Mouse (Mus musculus): Measurements from ENCODE around the gene Klhl2. TPM values are rescaled to one million over a fixed set of nuclear protein-coding genes. Genes with fewer than 3 reads are reported as not detected.

Gene Klhl2
- polyA plus RNA-seq, 1 experiment from 2014 or later, result 13.9 TPM

- no peak for DNase-seq (ENCODE audit: low spot score)
- Histone ChIP-seq H3K4me3 (ENCODE audit: low read depth, low read length) (no peak overlapping the region), H3K9me3 (replicated peaks; ENCODE audit: control insufficient read depth, low read length) (no peaks in the 10 kb centered on the region), H3K4me2 (ENCODE audit: low read depth, low read length) (no peak overlapping the region), H3K9ac (replicated peaks; ENCODE audit: low read length) (no peak overlapping the region), H3K27ac (replicated peaks; ENCODE audit: low read depth, low read length) (no peak overlapping the region), H3K36me3 (replicated peaks; ENCODE audit: control insufficient read depth, insufficient read depth, low read depth, low read length) (no peaks in the 10 kb centered on the region), H3K27me3 (ENCODE audit: control insufficient read depth, insufficient read depth, low read length) (no peaks in the 10 kb centered on the region), H3K4me1 (ENCODE audit: control insufficient read depth, insufficient read depth, low read length) (no peaks in the 10 kb centered on the region)
- WGBS, result 57% methylated on average over 6 of the region's 6 CpGs
- ATAC-seq (replicated peaks; ENCODE audit: insufficient number of reproducible peaks, low FRiP score, low TSS enrichment, low read depth), result no peak
Measured at GRCm38 (mm10) chr8:64839628-64840027, 10.2 kb downstream of the Klhl2 start.

- Histone ChIP-seq H3K36me3 (replicated peaks; ENCODE audit: control insufficient read depth, insufficient read depth, low read depth, low read length) (no peaks in the 10 kb centered on the region), H3K27me3 (ENCODE audit: control insufficient read depth, insufficient read depth, low read length) (no peaks in the 10 kb centered on the region), H3K4me2 (ENCODE audit: low read depth, low read length) (no peak overlapping the region), H3K9me3 (replicated peaks; ENCODE audit: control insufficient read depth, low read length) (no peaks in the 10 kb centered on the region), H3K9ac (replicated peaks; ENCODE audit: low read length) (no peak overlapping the region), H3K27ac (replicated peaks; ENCODE audit: low read depth, low read length) (no peak overlapping the region), H3K4me1 (ENCODE audit: control insufficient read depth, insufficient read depth, low read length) (no peaks in the 10 kb centered on the region), H3K4me3 (ENCODE audit: low read depth, low read length) (no peak overlapping the region)
- ATAC-seq (replicated peaks; ENCODE audit: insufficient number of reproducible peaks, low FRiP score, low TSS enrichment, low read depth) (no peak), DNase-seq (ENCODE audit: low spot score) (no peak)
- WGBS, result 79% methylated on average over 6 of the region's 6 CpGs
Measured at GRCm38 (mm10) chr8:64835475-64836122, 14.2 kb downstream of the Klhl2 start.

GRCm38 (mm10) chr8:64834071-64834877 lies 15.5 kb downstream of the Klhl2 start:
- H3K36me3 ChIP-seq (replicated peaks; ENCODE audit: control insufficient read depth, insufficient read depth, low read depth, low read length), result no peaks in the 10 kb centered on the region
- no peak for DNase-seq (ENCODE audit: low spot score)
- no peak overlapping the region for H3K9ac ChIP-seq (replicated peaks; ENCODE audit: low read length)
- no peaks in the 10 kb centered on the region for H3K27me3 ChIP-seq (ENCODE audit: control insufficient read depth, insufficient read depth, low read length)
- no peak overlapping the region for H3K4me3 ChIP-seq (ENCODE audit: low read depth, low read length)
- H3K27ac ChIP-seq (replicated peaks; ENCODE audit: low read depth, low read length), result no peak overlapping the region
- no peaks in the 10 kb centered on the region for H3K9me3 ChIP-seq (replicated peaks; ENCODE audit: control insufficient read depth, low read length)
- H3K4me2 ChIP-seq (ENCODE audit: low read depth, low read length), result no peak overlapping the region
- no peaks in the 10 kb centered on the region for H3K4me1 ChIP-seq (ENCODE audit: control insufficient read depth, insufficient read depth, low read length)
- no peak for ATAC-seq (replicated peaks; ENCODE audit: insufficient number of reproducible peaks, low FRiP score, low TSS enrichment, low read depth)
- 54% methylated on average over 27 of the region's 27 CpGs for WGBS

- no peaks in the 10 kb centered on the region for H3K4me1 ChIP-seq (ENCODE audit: control insufficient read depth, insufficient read depth, low read length)
- H3K27me3 ChIP-seq (ENCODE audit: control insufficient read depth, insufficient read depth, low read length), result no peaks in the 10 kb centered on the region
- no peak for DNase-seq (ENCODE audit: low spot score)
- H3K27ac ChIP-seq (replicated peaks; ENCODE audit: low read depth, low read length), result no peak overlapping the region
- no peak overlapping the region for H3K9ac ChIP-seq (replicated peaks; ENCODE audit: low read length)
- ATAC-seq (replicated peaks; ENCODE audit: insufficient number of reproducible peaks, low FRiP score, low TSS enrichment, low read depth), result no peak
- H3K9me3 ChIP-seq (replicated peaks; ENCODE audit: control insufficient read depth, low read length), result no peaks in the 10 kb centered on the region
- WGBS, result 78% methylated on average over 13 of the region's 13 CpGs
- no peak overlapping the region for H3K4me3 ChIP-seq (ENCODE audit: low read depth, low read length)
- no peak overlapping the region for H3K4me2 ChIP-seq (ENCODE audit: low read depth, low read length)
- H3K36me3 ChIP-seq (replicated peaks; ENCODE audit: control insufficient read depth, insufficient read depth, low read depth, low read length), result no peaks in the 10 kb centered on the region
Measured at GRCm38 (mm10) chr8:64832581-64833135, 17.2 kb downstream of the Klhl2 start.

GRCm38 (mm10) chr8:64831656-64832055 lies 18.2 kb downstream of the Klhl2 start:
- Histone ChIP-seq H3K27ac (replicated peaks; ENCODE audit: low read depth, low read length) (no peak overlapping the region), H3K9me3 (replicated peaks; ENCODE audit: control insufficient read depth, low read length) (no peaks in the 10 kb centered on the region), H3K4me3 (ENCODE audit: low read depth, low read length) (no peak overlapping the region), H3K4me1 (ENCODE audit: control insufficient read depth, insufficient read depth, low read length) (no peaks in the 10 kb centered on the region), H3K36me3 (replicated peaks; ENCODE audit: control insufficient read depth, insufficient read depth, low read depth, low read length) (no peaks in the 10 kb centered on the region), H3K27me3 (ENCODE audit: control insufficient read depth, insufficient read depth, low read length) (no peaks in the 10 kb centered on the region), H3K4me2 (ENCODE audit: low read depth, low read length) (no peak overlapping the region), H3K9ac (replicated peaks; ENCODE audit: low read length) (no peak overlapping the region)
- ATAC-seq (replicated peaks; ENCODE audit: insufficient number of reproducible peaks, low FRiP score, low TSS enrichment, low read depth) (no peak), DNase-seq (ENCODE audit: low spot score) (no peak)
- WGBS, result 70% methylated on average over 3 of the region's 3 CpGs

GRCm38 (mm10) chr8:64829921-64830320 lies 19.9 kb downstream of the Klhl2 start:
- no peaks in the 10 kb centered on the region for H3K9me3 ChIP-seq (replicated peaks; ENCODE audit: control insufficient read depth, low read length)
- no peak for ATAC-seq (replicated peaks; ENCODE audit: insufficient number of reproducible peaks, low FRiP score, low TSS enrichment, low read depth)
- WGBS, result 93% methylated on average over 3 of the region's 3 CpGs
- no peaks in the 10 kb centered on the region for H3K36me3 ChIP-seq (replicated peaks; ENCODE audit: control insufficient read depth, insufficient read depth, low read depth, low read length)
- no peak overlapping the region for H3K9ac ChIP-seq (replicated peaks; ENCODE audit: low read length)
- H3K4me1 ChIP-seq (ENCODE audit: control insufficient read depth, insufficient read depth, low read length), result no peaks in the 10 kb centered on the region
- H3K27me3 ChIP-seq (ENCODE audit: control insufficient read depth, insufficient read depth, low read length), result no peaks in the 10 kb centered on the region
- DNase-seq (ENCODE audit: low spot score), result no peak
- H3K27ac ChIP-seq (replicated peaks; ENCODE audit: low read depth, low read length), result no peak overlapping the region
- H3K4me3 ChIP-seq (ENCODE audit: low read depth, low read length), result no peak overlapping the region
- H3K4me2 ChIP-seq (ENCODE audit: low read depth, low read length), result no peak overlapping the region

GRCm38 (mm10) chr8:64829391-64829790 lies 20.4 kb downstream of the Klhl2 start:
- no peaks in the 10 kb centered on the region for H3K4me1 ChIP-seq (ENCODE audit: control insufficient read depth, insufficient read depth, low read length)
- no peak for ATAC-seq (replicated peaks; ENCODE audit: insufficient number of reproducible peaks, low FRiP score, low TSS enrichment, low read depth)
- H3K9ac ChIP-seq (replicated peaks; ENCODE audit: low read length), result no peak overlapping the region
- H3K27me3 ChIP-seq (ENCODE audit: control insufficient read depth, insufficient read depth, low read length), result no peaks in the 10 kb centered on the region
- no peaks in the 10 kb centered on the region for H3K36me3 ChIP-seq (replicated peaks; ENCODE audit: control insufficient read depth, insufficient read depth, low read depth, low read length)
- no peak overlapping the region for H3K4me2 ChIP-seq (ENCODE audit: low read depth, low read length)
- DNase-seq (ENCODE audit: low spot score), result no peak
- H3K9me3 ChIP-seq (replicated peaks; ENCODE audit: control insufficient read depth, low read length), result no peaks in the 10 kb centered on the region
- WGBS, result 91% methylated on average over 9 of the region's 9 CpGs
- H3K4me3 ChIP-seq (ENCODE audit: low read depth, low read length), result no peak overlapping the region
- H3K27ac ChIP-seq (replicated peaks; ENCODE audit: low read depth, low read length), result no peak overlapping the region

GRCm38 (mm10) chr8:64828466-64828865 lies 21.4 kb downstream of the Klhl2 start:
- H3K4me1 ChIP-seq (ENCODE audit: control insufficient read depth, insufficient read depth, low read length), result no peaks in the 10 kb centered on the region
- ATAC-seq (replicated peaks; ENCODE audit: insufficient number of reproducible peaks, low FRiP score, low TSS enrichment, low read depth), result no peak
- H3K9ac ChIP-seq (replicated peaks; ENCODE audit: low read length), result no peak overlapping the region
- DNase-seq (ENCODE audit: low spot score), result no peak
- H3K9me3 ChIP-seq (replicated peaks; ENCODE audit: control insufficient read depth, low read length), result no peaks in the 10 kb centered on the region
- 91% methylated on average over 15 of the region's 15 CpGs for WGBS
- H3K27ac ChIP-seq (replicated peaks; ENCODE audit: low read depth, low read length), result no peak overlapping the region
- no peaks in the 10 kb centered on the region for H3K27me3 ChIP-seq (ENCODE audit: control insufficient read depth, insufficient read depth, low read length)
- H3K4me3 ChIP-seq (ENCODE audit: low read depth, low read length), result no peak overlapping the region
- no peaks in the 10 kb centered on the region for H3K36me3 ChIP-seq (replicated peaks; ENCODE audit: control insufficient read depth, insufficient read depth, low read depth, low read length)
- no peak overlapping the region for H3K4me2 ChIP-seq (ENCODE audit: low read depth, low read length)

All from embryonic facial prominence, embryonic 11.5 days (tissue).